Mouse (Mus musculus) liver, adult 2 months (tissue): ENCODE data around the gene Gpr171.

Experiments
- CTCF ChIP-seq: fragments of 200-500 bp; IDR thresholded peaks from 2 replicates; pipeline ENCODE4 v1.5.1; 2011; ENCODE audit warnings: low read depth, low read length, control low read depth
- POLR2A ChIP-seq: fragments of 200-500 bp; IDR thresholded peaks from 2 replicates; pipeline ENCODE4 v1.6.1; 2011; ENCODE audit warnings: low read length, control low read depth; ENCODE audit not compliant: insufficient read depth; ENCODE audit errors: extremely low read depth

DNA sequence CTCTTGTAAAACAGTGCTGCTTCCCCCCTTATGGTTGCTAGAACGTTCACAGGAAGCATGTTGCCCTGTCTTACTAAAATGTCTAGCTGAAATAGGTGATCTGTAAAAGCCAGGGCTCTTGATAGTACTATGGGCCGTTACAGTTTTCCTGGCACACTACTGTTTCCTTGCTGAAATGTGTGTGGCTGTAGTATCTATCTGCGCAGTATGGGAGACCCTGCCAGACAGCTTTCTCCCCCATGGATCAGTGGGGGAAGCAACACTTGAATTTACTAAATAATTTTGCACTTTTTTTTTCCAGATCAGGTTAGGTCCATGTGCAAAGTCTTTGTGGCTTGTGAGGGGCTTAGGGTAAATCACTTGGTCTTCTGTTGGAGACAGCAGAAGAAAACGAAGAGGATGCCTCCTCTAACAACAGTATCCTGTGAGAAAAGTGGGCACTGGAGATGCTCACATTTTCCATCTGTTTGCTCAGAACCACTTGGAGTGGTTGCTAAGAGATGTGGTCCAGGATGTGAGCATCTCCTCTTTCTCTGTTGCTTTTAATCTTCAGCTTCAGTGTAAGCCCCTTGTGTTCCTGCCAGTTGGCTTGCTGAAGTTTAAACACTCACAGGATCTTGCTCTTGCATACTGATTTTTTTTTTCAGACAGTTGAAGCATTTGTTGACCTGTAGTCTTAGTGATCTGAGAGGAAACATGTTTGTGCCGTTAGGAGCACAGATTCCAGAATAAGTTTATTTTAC, 34.5 kb upstream of the Gpr171 start:
- TF ChIP-seq CTCF: no peak
- no peak for TF ChIP-seq POLR2A
